Mouse (Mus musculus) testis, postnatal 14 days (tissue): ENCODE results near the gene Fgfr2.
"Not testable (repeated sequence)": the region's sequence is repeated elsewhere in the genome, so short reads cannot be mapped to it uniquely, and the experiment has no call there.

ENCODE experiments used
- DNase-seq: peaks from one replicate; pipeline ENCODE4 v3.0.0; 2021; ENCODE audit warnings: low spot score

The Fgfr2 gene

DNA sequence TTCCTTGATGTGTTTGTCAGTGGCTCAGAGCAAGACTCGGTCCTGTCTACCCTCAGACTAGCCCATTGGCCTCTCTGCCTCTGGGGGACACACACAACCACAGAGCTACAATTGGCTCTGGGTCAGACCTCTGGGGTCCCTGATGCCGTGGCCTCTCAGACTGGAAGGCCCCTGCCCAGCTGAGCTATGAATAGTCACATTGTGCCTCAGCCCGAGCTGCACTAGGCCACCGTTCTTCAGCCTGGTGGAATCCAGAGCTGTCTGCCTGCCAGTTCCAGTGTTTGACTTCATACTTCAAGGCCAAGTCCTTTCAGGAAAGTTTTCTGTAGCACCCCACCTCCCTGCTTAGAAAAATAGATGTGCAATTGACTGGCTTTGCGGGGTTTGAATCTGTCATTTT is 434.4 kb downstream of the Fgfr2 start:
- no peak for DNase-seq

DNA sequence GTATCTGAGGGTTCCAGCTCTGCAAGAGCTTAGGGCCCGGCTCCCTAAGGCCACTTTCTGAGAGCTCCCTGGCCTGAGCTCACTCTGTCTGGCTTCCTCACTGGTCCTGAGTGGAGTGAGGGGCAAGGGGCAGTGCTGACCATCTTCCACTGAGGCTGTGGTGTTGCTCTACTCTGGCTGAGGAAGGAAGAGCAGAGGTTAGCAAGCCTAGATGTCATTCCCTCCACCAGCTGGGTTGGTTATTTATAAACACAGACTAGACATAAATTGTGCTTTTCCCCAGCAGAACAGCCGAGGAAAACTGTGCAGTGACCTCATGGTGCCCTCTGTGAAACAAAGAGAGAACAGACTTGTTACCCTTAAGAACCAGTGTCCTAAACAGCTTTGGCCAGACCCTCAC is 435.3 kb downstream of the Fgfr2 start:
- DNase-seq: no peak

DNA sequence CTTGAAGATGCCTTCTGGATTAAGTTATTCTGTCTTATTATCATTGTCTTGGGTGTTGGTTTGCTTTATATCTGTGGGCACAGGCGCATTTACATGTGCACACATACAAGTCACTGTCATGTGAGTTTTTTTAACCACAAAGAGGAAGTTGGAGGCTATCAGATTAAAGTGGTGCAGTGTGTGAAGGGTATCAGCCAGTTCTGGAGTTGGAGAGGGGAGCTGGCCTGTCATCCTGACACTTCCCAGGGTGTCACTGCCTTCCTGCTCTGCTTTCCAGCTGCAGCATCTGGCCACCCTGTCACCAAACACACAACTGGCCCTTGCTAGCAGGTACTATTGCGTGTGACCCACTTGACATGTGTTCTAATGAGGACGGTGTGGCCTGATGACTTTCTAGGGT is 436.6 kb downstream of the Fgfr2 start:
- no peak for DNase-seq

DNA sequence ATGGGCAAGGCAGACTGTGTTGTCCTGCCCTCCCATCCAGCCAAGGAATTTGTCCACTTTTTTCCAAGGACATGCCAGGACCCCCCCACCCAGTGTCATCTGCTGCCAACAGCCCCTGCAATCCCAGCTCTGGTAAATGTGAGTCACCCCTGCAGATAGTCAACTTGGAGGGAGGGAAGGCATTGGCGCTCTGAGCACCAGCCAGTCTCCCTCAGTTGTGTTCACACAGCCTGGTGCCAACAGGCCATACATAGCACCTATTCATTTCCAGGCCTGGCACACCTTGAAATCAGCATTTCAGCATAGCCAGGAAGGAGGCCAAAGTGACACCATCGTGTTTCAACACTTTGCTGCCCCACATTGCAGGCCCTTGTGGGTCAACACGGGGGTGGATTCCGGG is 439.2 kb downstream of the Fgfr2 start:
- no peak for DNase-seq

DNA sequence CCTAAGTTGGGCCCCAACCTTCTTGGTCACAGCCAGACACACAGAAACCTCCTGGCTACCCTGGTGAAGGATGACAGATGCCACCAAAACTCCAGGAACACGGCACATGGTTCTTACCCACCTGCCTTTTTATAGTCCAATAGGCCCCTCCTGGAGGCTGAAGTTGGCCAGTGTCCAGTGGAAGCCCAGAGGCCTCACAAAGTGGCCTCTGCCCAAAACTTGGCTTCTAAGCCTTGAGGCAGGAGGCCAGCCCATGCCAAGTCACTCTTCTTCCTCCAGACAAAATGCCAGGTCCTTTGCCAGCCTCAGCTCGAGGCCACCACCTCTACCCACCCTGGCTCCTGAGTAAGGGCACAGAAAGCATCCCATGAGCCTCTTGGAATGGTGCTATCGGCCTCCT is 440.2 kb downstream of the Fgfr2 start:
- no peak for DNase-seq

DNA sequence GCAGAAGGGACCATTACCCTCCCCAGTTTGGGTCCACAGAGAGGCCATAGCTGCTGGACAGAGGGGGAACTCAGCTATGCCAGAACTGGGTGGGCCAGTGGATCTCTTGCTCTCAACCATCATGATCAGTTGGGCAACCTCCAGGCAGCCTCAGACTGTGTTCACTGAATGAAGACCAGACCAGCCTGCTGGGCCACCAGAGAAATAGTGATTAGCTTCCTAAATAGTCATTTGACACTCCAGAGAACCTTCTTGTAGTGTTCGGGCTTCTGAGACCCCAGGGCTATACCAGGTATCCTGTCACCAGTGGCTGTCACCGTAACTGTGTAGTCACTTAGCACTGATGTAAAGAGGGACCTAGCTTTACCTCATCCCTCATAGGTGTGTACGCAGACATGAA is 440.8 kb downstream of the Fgfr2 start:
- DNase-seq: no peak

DNA sequence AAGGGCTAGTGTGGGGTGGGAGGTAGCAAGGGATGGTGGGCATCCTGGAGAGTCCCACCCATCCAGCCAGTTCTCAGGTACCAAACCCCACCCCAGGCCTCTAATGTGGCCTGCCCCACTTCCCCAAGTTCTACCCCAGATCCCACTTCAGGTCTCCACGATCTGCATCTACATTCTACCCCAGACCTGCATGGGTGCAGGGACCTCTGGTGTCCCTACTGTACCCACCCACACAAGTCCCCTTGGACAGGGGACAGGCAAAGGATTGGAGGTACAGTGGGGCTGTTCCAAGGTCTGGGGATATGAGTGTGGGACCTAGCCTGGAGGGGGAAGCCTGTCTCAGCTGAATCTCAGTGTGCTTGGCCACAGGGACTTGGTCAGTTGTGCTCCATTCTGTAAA is 441.3 kb downstream of the Fgfr2 start:
- no peak for DNase-seq

DNA sequence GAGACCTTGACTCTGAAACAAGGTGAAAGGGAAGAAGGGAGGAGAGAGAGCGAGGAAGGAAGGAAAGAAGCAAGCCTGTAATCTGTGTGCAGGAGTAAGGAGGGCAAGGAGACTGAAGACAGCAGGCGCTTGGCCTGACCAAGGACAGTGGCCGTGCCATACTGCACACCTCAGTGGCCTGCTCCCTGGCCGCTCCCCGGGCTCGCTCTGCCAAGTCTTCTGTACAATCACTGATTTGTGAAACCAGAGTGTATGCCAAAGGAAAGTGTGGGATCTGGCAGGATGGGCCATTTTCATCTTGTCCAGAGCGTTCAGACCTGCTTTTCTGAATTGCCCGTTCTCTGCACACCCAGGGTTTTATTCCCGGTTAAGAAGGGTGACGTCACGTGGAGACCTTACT is 441.9 kb downstream of the Fgfr2 start:
- DNase-seq: no peak

DNA sequence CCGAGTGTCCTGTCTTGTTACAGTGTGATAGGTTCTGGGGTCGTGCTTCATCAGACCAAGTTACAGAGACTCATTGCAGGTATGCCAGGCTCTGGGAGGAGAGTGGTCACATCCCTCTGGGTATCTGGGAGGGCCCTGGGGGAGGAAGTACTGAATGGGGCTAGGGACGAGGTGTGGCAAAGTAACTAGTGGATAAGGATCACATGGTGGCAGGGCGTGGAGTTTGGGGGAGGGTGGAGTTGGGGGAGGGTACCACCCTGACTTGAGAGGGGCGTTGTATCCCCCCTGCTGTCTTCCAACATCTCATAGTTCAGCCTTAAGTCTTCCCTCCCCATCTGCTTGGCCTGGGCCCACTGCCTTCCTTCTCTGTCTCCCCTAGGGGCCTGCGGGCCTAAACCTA is 443.6 kb downstream of the Fgfr2 start:
- DNase-seq: no peak

DNA sequence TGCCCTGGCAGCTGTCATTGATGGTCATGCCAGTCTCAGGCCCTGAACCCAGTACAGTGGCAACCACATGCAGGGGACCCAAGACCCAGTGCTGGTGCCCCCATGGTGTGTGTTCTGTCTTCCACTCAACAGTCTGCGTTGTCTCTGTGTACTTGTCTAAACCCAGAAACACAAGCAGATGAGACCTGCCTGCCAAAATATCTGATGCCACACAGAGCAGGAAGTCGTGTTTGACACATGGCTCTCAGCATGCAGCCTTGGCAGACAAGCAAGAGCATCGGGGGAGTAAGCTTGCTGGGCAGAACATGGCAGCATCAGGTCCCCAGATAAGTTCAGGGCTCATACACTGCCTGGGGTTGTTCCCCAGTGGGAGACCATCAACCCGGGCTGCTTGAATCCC is 444.0 kb downstream of the Fgfr2 start:
- DNase-seq: no peak

DNA sequence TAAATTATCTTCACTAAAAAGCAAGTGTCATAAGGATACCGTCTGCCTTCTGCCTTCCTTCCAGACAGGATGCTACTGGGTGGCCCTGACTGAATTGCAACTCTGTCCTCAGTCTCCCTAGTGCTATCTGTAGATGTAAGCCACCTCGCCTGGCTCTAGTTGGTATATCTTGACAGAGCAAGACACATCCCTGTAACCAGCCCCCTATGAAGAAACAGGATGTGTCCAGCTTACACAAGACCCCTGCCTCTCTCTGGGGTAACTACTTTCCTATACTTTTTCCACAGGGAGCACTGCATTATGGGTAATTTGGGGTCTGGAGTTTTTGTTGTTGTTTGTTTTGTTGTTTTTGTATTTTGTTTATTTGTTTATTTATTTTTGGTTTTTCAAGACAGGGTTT is 447.2 kb downstream of the Fgfr2 start:
- DNase-seq: no peak

DNA sequence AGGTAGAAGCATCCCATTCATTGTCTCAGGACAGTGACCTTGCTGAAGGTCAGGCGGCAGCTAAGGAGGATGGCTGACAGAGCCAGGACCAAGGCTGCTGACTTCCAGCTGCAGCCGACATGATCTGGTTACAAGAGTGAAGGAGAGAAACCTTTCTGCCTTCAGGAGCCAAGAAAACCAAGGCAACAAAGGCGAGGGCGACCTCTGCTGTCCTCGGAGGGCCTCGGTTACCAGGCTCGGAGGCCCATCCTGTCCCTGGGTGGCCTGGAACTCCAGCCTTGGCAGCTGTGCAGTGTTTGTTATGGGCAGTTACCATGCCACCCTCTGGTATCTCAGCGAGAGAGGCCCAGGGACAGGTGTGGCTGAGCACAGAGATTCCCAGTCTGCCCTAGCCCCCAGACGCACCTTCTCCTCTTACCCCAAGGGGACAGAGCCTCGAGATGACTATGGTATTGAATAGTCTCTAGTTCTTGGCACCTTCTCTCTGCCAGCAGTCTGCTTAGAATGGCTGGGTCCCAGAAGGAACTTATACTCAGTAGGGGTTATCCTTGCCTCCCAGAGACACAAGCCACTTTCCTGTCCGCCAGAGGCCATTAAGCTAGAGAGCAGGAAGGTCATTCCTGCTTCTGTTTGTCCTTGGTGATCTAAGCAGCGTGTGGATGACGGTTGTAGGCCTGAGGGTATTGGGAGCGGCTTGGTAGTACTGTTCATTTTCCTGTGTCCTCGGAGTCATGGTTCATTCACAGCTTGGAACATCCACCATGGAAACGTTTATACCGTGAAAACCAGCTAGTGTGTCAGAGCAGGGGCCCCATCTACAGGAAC is 449.0 kb downstream of the Fgfr2 start:
- DNase-seq: peak; percentile 40

DNA sequence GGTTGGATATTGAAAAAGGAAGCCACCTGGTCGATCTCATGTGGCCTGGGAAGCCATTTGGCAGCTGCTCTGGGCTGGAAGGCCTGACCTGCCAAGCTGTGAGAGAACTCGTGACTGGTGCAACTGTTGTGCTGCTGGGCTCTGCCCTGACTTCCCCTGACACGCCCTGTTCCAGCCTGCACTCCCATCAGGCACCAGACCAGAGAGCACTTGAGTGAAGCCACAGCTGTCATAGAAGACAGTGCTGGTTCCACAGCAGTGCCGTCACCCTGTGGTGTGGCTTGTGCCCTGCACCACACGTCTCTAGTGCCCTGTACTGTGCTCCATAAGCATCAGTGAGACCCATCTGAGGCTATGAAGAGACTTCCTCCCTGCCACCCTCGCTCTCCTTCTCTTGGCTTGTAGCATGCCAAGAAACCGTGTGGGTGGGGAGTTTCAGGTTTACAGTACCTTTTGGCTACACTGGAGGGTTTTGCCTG is 450.6 kb downstream of the Fgfr2 start:
- no peak for DNase-seq

DNA sequence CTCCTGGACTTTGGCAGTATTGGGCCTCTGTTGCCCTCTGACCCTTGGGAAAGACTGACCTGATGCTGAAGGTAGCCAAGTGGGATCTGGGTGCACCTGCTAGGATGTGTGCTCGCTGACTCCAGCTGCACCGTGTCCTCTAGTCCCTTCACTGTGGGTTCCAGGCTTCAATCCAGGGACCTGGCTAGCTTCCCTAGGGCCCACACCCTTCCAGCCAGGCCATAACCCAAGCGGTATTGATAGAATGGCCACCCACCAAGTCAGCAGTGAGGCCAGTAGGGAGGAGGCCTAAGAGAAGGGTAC is 452.3 kb downstream of the Fgfr2 start:
- DNase-seq: peak; percentile 67

DNA sequence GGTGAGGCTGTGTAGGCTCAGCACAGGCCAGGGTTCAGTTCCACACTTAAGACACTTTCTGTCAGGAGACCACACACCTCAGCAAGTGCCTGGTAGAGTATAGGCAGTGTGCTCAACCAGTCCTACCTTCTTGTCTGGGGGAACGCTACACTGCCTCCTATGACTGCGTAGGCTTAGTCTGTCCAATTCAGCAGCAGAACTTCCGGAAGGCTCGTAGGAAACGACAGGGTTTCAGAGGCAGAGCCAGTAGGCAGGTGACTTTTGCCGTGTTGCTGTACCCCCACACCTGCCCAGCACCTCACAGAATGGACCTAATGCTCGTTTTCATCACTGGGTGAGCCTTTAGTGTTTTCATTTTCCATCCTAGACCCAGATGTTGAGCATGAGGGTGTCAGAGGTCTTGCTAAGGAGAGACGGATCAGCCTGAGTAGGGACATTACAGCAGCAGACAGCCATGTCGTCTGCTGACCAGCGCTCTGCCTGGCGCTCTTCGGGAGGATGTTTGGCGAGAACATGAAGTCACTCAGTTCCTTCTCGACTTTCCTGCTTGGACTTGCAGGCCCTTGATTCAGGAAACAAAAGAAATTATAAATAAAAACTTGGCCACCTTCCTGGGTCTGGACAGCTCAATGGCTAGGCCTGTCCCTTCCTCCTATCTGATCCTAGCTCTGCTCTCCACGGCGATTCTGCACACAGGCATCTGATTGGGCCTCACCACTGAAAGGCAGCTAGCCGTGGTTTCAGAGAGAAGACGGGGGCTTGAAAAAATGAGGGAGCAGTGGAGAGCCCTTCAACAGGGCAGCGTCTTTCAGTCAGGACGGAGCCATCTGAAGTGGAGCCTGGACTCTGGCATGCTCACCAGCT is 452.9 kb downstream of the Fgfr2 start:
- no peak for DNase-seq

DNA sequence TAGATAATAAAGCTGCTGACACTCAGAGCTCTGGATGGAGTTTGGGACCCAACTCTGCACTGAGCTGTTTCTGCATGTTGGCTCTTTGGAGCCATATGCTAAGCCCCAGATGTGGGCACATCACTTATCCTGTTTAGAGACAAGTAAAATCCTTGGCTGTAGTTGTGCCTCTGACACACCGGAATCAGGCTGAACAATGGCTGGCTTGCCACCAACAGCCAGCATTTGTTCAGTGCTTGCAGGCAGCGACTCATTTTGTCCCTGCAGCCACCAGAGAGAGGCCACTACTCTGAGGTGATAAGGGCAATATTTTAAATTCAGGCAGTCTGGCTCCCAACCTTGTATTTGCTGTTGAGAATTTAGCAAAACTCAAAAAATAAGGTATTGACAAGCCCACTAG is 454.5 kb downstream of the Fgfr2 start:
- DNase-seq: no peak

DNA sequence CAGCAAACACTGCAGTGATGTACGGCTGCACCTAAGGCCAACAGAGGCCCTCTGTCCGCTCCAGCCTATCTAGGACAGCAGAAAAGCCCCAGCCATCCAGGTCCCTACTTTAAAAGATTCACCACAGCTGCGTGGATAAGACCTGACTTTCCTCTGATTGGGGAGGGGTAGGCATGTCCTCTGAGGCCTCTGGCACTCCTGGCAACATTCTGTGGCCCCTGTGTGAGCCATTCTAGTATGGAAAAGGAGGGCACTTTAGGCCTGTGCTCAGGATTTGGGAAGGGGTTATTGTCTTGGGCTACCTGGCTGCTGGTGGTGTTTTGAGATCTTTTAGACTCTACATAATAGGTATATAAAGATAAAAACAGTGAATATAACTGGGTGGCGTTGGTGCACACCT is 456.6 kb downstream of the Fgfr2 start:
- DNase-seq: no peak

DNA sequence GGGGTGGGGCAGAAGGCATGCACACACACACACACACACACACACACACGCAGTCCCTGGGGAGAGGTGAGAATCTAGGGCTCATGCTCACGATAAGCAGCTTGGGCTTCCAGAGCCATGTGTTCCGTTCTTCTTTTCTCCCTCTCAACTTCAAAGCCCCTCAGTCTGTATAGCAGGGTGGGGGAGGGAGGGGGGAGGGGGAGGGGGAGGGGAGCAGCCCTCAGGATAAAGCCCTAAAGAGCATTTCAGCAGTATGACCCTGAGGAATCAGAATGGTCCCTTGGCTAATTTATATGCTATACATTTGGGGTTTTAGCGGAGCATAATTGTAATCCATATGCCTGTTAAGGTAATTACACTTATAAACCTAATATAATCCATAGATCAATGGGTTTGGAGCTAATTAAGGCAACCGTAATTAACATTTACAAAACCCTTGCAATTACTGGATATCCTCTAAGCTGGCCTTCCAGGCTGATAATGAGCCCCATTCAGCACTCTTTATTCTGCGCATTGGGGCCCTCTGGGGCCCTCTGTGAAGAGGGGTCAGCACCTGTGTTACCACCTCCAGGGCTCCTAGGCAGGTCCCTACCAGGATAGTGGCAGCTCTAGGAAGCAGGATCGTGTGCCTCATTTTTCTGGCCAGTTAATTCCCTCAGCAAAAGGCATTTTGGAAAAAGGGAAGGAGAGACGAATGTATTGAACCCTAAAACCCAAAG is 457.3 kb downstream of the Fgfr2 start:
- no peak for DNase-seq

DNA sequence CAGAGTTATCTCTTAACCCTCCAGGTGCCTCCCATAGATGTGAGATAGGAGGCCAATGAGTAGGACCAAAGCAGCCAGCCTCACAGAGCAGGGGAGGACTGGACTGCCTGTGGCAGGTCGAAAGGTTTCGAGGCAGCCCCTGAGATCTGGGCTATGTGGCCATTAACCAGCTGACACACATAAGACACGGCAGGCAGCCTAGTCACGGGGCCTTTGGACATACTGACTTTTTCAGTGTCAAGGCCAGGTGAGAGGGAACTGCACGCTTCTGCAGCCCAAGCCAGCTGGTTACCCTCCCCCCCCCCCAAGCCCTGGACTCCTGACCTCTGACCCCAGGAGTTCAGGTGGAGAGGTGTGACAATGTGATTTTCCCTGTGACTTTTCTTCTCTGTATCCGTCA is 458.3 kb downstream of the Fgfr2 start:
- no peak for DNase-seq

DNA sequence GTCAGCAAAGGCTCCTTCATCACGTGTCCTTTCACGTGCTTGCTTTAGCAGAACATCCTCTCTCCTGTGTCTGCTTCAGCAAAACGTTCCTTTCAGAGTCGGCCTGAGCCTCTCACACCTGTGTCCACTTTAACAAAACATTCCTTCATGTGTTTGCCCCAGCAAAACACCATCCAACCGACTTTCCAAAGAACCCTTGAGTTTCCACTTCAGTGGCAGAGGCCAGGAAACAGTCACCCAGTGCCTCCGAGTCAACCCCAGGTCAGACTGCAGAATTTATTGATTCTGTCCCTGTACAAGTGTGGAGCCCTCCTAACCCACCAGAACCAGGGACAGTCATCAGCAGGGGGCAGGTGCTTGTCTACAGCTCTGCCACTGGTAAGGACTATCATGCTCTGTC is 460.3 kb downstream of the Fgfr2 start:
- not testable (repeated sequence) for DNase-seq

DNA sequence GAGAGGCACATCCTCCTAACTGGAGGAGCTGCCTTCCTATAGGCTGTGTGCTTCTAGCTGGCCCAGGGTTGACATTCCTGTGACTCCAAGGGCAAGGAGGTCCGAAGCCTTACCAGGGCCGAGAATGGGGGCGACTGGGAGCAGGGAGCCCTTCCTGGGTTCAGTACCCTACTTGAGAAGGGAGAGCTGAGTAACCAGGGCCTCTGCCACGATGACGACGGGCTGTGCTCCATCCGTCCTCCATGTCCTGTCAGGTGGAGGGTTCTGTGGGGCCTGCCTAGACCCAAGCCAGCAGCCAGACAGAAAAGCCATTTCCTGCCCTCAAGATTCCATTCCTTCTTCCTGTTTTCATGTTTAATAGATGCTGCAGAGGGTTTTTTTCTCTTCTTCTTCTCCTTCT is 463.5 kb downstream of the Fgfr2 start:
- no peak for DNase-seq

DNA sequence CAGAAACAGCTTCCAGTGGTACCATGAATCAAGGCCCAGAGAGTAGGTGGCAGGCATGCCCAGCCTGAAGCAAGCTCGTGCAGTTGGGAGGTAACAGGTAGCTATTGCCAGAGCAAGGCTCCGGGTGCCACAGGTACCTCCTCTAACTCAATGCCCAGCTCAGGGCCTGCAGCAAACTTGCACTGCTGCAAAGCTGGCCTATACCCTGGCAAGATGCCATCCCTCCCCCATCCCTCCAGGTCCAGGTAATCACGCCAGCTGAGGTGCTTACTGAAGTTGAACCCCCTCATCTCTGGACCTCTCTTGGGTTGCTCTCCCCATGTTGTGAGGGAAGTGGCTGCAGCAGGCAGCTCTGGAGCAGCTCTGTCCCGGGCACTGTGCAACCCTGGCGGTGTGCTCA is 464.5 kb downstream of the Fgfr2 start:
- no peak for DNase-seq

DNA sequence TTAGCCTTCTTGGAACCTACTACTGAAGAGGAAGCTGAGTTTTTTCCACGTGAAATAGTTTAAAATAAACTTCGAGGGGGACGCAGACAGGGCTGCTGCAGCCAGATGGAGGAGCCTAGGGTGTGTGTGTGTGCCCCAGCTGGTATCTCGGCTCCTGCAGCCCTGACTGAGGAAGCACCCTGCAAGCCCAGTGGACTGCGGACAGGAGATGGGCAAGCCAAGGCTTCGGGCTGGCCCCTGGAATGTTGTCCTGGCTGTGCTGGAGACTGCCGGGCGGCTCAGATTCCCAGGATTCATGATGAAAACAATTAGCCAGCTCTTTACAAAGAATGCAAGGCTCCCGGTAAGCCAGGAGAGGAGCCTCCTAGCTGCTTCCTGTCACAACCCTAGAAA is 465.1 kb downstream of the Fgfr2 start:
- DNase-seq: no peak
